Mouse (Mus musculus) embryo, embryonic 9.5 days (tissue): ENCODE results near the gene Zbtb18.

ENCODE experiments used
- DNase-seq: peaks from one replicate; pipeline ENCODE4 v3.0.0-alpha.2; 2017; ENCODE audit errors: extremely low spot score

The Zbtb18 gene

GRCm38 (mm10) chr1:177483612-177484011 is 41.5 kb downstream of the Zbtb18 start:
- no peak for DNase-seq

GRCm38 (mm10) chr1:177484280-177484679 is 42.1 kb downstream of the Zbtb18 start:
- no peak for DNase-seq

GRCm38 (mm10) chr1:177484680-177485079 is 42.5 kb downstream of the Zbtb18 start:
- DNase-seq = no peak

GRCm38 (mm10) chr1:177489844-177490243 is 47.7 kb downstream of the Zbtb18 start:
- DNase-seq = no peak

GRCm38 (mm10) chr1:177490808-177491207 is 48.7 kb downstream of the Zbtb18 start:
- DNase-seq = no peak

- DNase-seq = peak; percentile 5
Measured at GRCm38 (mm10) chr1:177491280-177491679, 49.1 kb downstream of the Zbtb18 start.

- no peak for DNase-seq
Measured at GRCm38 (mm10) chr1:177494306-177494705, 52.2 kb downstream of the Zbtb18 start.

GRCm38 (mm10) chr1:177494913-177495542 is 52.9 kb downstream of the Zbtb18 start:
- DNase-seq = no peak
